Mouse (Mus musculus) layer of hippocampus, postnatal 25 days (tissue): ENCODE data around the gene Arfgap1. TPM values are rescaled to one million over a fixed set of nuclear protein-coding genes. Genes with fewer than 3 reads are reported as not detected.
A peak's percentile ranks its signal among the peaks of the same experiment; 100 is the strongest.

Source experiments
- DNase-seq, 2 experiments: peaks; one replicate each; pipeline ENCODE4 v3.0.0; 2022; ENCODE audit warnings: mixed read lengths in 2 of 2, low spot score in 1 of 2; ENCODE audit errors: extremely low spot score in 1 of 2
- total RNA-seq, 2 experiments: library from RNA; stranded (reverse); gene quantifications; 2 replicates each; pipeline ENCODE4 v1.2.3; 2021

Arfgap1 gene
- 100 to 1,000 TPM; 132 to 136 TPM for total RNA-seq

- DNase-seq = peak; percentile 87 to 89
Observed at GRCm38 (mm10) chr2:180967010-180967763, at the start of gene Arfgap1. Arfgap1 (plus strand) TSS chr2:180967225.

GRCm38 (mm10) chr2:180919913-180920809 is 46.9 kb upstream of the Arfgap1 start:
- no peak for DNase-seq

GRCm38 (mm10) chr2:180920810-180921400 is 46.1 kb upstream of the Arfgap1 start, which contains the start of gene Ythdf1:
Ythdf1 (minus strand) TSS chr2:180920949.
- peak; percentile 94 to 95 for DNase-seq

GRCm38 (mm10) chr2:180922739-180923138 is 44.3 kb upstream of the Arfgap1 start:
- no peak for DNase-seq

- DNase-seq = peak; percentile 61 to 86
Observed at GRCm38 (mm10) chr2:180925176-180925575, 41.8 kb upstream of the Arfgap1 start.

- DNase-seq = no peak
Observed at GRCm38 (mm10) chr2:180928723-180929122, 38.3 kb upstream of the Arfgap1 start, which contains the start of gene Birc7. Birc7 (plus strand) TSS chr2:180929023.

GRCm38 (mm10) chr2:180932418-180932817 is 34.6 kb upstream of the Arfgap1 start:
- DNase-seq = no peak

- no peak for DNase-seq
Observed at GRCm38 (mm10) chr2:180940187-180940586, 26.8 kb upstream of the Arfgap1 start.

- no peak for DNase-seq
Observed at GRCm38 (mm10) chr2:180941869-180942268, 25.2 kb upstream of the Arfgap1 start.

- DNase-seq = no peak
Observed at GRCm38 (mm10) chr2:180949947-180950346, 17.1 kb upstream of the Arfgap1 start.

- no peak for DNase-seq
Observed at GRCm38 (mm10) chr2:180952731-180953171, 14.3 kb upstream of the Arfgap1 start.

GRCm38 (mm10) chr2:180953638-180954037 is 13.4 kb upstream of the Arfgap1 start:
- DNase-seq = no peak

GRCm38 (mm10) chr2:180954061-180955047 is 12.7 kb upstream of the Arfgap1 start, which contains the start of gene Nkain4:
Nkain4 (minus strand) TSS chr2:180954699.
- DNase-seq = peak; percentile 36 to 48

- no peak for DNase-seq
Observed at GRCm38 (mm10) chr2:180959605-180960004, 7.4 kb upstream of the Arfgap1 start.

GRCm38 (mm10) chr2:180960187-180960586 is 6.8 kb upstream of the Arfgap1 start:
- no peak for DNase-seq

- DNase-seq = no peak
Observed at GRCm38 (mm10) chr2:180962616-180963308, 4.3 kb upstream of the Arfgap1 start.

- peak; percentile 74 to 80 for DNase-seq
Observed at GRCm38 (mm10) chr2:180963956-180964355, 3.1 kb upstream of the Arfgap1 start.

GRCm38 (mm10) chr2:180966092-180966882 is 738 bp upstream of the Arfgap1 start:
- DNase-seq = no peak
